Mouse (Mus musculus): Measurements from ENCODE around the gene Gm12248.
A peak's percentile ranks its signal among the peaks of the same experiment; 100 is the strongest.
"Not testable (repeated sequence)": the region's sequence is repeated elsewhere in the genome, so short reads cannot be mapped to it uniquely, and the experiment has no call there.

The Gm12248 gene

DNA sequence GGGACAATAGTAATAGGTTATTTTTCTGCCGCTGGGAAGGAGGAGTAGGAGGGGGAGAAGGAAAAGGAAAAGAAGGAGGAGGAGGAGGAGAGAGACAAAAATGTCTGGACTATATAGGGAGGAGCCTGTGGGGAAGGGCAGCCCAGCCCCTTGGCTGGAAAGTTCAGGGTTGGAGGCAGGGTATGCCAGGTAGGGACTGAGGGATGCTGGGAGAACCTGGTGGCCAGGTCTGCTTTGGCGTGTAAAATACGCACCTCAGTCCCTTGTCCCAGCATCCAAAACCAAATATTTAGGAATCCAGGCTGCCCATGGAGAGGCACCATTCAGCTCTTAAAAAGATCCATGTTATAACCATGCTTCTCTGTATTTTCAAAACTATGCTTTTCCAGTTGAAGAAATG is 9.2 kb upstream of the Gm12248 start:
- no peak for DNase-seq

GRCm38 (mm10) chr11:58101194-58101720 is 8.3 kb upstream of the Gm12248 start:
- DNase-seq: no peak

GRCm38 (mm10) chr11:58100006-58100405 is 7.1 kb upstream of the Gm12248 start:
- no peak for DNase-seq

GRCm38 (mm10) chr11:58098366-58098720 is 5.4 kb upstream of the Gm12248 start:
- DNase-seq: not testable (repeated sequence)

GRCm38 (mm10) chr11:58097621-58098365 is 4.9 kb upstream of the Gm12248 start:
- DNase-seq: no peak

DNA sequence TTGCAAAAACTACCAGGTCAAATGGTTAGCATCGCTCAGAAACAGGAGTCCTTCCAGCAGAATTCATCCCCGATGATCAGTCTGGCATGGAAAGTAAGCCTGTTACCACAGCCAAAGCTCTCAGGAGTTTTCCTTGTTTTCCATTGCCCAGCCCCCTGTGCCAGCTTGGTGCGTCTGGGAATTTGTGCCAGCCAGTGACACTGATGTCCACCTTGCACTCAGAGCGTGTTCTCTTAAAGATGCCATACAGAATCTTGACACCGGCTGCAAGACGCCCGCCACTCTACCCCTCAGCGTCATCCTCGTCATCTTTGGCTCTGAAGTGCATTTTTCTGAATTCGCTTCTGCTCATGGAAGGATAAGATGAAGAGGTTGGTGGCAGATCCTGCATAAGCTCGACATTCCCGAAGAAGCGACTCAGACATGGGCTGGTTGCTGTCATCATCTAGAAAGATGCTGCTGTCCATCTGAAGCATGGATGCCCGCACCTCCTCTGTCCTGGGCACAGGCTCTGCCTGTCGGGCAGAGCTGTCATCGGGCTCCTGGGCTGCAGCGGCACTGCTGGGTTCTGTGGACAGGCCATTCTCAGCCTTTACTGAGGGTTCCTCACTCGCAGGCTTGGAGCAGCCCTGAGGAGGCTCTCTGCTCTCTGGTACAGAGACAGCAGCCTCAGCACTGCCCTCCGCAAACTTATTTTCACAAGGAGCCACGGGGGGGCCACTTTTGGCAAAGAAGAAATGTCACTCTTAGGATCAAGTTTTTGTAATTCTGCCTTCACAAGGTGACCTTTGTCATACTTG is 4.1 kb upstream of the Gm12248 start:
- no peak for DNase-seq

DNA sequence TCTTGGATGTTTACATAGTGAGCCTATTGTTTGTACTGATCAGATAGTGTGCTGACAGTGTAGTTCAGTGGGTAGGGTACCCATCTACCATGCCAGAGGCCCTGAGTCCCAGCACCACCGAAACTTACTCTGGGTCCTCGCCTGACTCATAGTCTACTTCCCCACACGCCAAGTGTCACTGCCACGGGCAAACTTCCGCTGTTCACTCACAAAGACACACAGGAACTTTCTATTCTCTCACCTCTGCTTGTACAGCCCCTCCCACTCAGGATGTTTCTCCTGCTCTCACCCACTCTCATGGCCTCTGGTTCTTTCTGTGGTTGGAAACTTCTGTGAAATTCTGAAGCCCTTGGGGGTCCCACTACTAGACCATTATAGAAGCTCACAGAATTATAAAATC is 3.2 kb upstream of the Gm12248 start:
- no peak for DNase-seq

DNA sequence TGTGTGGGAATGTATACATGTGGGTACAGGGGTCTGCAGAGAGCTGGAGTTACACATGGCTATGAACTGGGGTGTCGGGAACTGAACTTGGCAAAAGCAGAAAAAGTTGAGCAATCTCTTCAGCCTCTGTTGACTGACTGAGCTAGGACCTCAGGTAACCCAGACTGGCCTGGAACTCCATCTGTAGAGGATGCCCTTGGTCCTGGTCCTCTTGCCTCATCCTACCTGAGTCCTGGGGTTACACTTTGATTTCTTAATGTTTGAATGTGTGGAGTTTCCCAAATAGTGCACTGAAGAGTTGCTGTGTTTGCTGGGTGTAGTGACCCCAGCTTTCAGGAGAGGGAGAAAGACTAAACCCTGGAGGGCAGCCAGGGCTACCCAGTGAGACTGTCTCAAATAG is 2.6 kb upstream of the Gm12248 start:
- no peak for DNase-seq

DNA sequence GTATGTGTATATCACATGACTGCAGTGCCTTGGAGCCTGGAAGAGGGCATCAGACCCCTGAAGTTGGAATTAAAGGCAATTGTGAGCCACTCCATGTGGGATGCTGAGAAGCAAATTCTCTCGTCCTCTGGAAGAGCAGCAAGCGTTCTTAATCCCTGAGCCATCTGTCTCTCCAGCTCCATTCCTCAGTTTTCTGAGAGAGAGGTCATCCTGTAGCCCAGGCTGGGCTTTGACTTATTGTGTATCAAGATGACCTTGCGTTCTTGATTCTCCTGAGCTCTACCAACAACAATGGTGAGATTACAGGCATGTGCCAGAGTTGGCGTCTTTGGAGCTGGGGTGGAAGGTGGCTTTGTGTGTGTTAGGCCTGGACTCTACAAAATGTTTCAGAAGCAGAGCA is 1.8 kb upstream of the Gm12248 start:
- DNase-seq: no peak

DNA sequence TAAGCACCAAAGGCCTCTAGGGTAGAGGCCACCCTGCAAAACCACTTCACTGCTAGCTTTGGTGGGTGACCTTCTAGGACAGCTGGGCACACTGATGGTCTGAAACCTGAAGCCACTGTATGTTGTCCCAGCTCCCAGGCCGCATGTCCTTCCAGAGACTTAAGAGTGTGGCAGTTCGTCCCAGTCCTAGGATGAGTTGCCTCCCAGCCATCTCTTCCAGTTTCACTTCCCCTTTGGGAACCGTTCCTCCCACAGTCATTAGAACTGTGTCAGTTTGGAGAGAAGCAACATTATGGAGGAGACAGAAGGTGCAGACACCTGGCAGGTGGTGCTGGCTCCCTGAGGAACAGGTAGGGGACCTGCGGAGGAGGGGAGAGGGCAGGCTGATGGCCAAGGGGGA is 393 bp downstream of the Gm12248 start:
- no peak for DNase-seq

- DNase-seq: no peak
These were observed 11.2 kb downstream of the Gm12248 start for GRCm38 (mm10) chr11:58081716-58082115.

- DNase-seq: no peak
These were observed 15.7 kb downstream of the Gm12248 start for GRCm38 (mm10) chr11:58077270-58077669.

DNA sequence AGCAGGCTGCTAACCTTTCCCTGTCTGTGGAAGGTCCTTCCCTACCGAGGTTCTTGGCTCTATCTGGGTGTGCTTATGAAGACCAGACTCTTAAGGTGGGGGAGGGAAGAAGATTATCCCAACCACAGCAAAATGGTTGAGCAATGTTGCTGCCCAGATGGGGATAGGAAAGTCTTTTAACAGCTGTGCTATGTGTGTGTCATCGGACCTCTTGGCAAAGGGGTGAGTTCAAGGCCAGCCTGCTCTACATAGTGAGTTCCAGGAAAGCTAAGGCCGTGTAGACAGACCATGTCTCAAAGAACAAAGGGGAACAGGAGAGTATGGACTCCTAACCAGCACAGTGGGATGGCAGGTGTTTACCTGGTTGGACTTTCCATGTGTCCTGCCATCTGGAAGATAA is 20.0 kb downstream of the Gm12248 start:
- DNase-seq: no peak

- no peak for DNase-seq
These were observed 27.9 kb downstream of the Gm12248 start for GRCm38 (mm10) chr11:58065025-58065424.

DNA sequence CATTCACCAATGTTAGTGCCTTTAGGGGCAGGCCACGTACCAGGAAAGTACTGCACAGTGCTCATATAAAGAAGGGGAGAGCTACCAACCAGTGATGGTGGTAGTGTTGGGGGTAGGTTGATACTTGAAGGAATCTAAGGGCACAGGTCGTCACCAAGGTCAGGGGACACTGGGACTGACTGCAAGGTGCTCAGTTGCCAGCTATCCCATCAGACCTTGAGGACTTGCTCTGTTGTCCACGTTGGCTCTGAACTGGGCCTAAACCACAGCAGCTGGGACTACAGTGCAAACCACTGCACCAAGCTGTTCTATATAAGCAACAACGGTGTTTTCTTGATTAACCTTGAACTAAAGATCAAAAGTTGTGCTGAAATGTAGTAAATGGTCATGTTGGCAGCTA is 30.3 kb downstream of the Gm12248 start:
- DNase-seq: no peak

GRCm38 (mm10) chr11:58061218-58061617 is 31.7 kb downstream of the Gm12248 start:
- not testable (repeated sequence) for DNase-seq

DNA sequence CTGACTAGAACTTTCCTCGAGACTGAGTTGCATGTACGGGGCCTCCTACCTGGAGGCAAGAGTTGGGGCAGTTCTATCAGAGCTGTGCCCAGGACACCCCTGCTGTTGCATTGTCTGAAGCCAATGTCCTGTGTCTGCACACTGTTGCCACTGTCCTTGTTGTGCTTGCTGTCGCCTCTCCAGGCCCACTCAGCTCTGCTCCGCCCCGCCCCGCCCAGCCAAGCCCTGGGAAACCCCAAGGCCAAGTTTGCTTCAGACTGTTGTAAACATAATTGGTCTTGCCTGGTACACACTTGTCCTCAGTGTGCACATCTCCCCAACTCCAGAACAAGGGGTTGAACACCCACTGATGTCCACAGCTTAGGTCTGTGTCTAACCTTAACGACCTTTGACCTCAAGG is 33.2 kb downstream of the Gm12248 start:
- not testable (repeated sequence) for DNase-seq

DNA sequence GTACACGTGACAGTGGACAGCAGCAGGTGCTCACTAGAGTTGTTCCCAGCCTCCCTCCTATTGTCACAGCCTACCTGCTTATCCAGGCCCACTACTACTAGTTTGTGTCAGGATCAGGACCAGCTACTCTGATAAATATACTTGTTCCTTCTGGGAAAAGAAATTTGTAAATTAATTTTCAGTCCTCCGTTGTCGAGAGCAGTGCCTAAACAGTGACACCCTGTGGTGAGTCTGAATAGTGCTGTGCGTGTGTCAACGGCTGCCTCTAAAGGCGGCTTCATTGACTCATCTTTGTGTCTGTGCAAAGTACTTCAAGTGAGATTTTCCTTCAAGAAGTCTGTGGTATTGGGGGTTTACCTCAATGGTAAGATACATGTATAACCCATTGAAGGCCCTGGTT is 35.5 kb downstream of the Gm12248 start:
- DNase-seq: peak; percentile 46

DNA sequence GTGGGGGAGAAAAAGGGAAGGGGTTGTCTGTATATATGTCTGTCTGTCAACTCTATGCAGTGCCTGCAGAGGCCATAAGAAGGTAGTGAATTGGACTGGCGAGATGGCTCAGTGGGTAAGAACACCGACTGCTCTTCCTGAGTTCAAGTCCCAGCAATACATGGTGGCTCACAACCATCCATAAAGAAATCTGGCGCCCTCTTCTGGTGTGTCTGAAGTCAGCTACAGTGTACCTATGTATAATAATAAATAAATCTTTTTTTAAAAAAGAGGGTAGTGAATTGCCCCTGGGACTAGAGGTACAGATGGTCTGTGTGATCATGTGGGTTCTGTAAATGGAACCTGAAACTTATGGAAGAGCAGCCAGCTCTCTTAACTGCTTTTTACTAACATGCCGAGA is 46.5 kb downstream of the Gm12248 start:
- no peak for DNase-seq

DNA sequence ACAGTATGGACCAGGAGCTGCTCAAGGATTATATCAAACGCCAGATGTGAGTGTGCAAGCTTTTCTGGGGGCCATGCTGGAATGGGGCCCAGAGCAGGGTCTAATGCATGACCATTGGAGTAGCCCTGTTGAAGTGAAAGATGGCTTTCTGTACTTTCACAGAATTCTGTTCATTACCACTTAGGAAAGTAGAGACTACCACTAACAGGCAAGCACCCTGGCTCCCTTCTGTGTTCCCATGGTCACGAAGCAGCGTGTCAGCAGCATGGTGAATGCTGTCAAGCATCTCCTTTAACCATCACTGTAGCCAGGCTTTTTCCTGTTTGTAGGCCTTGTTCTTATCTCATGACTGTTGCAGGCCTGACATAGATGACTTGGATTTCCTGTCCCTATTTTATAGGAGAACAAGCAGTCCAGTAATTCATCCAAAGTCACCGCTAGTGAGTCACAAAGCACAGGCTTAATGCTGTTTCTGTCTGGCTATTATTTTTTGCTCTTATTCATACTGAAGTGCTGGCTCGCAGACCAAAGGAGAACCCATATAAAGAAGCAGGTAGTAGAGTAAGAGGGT is 50.0 kb downstream of the Gm12248 start:
- DNase-seq: no peak

DNA sequence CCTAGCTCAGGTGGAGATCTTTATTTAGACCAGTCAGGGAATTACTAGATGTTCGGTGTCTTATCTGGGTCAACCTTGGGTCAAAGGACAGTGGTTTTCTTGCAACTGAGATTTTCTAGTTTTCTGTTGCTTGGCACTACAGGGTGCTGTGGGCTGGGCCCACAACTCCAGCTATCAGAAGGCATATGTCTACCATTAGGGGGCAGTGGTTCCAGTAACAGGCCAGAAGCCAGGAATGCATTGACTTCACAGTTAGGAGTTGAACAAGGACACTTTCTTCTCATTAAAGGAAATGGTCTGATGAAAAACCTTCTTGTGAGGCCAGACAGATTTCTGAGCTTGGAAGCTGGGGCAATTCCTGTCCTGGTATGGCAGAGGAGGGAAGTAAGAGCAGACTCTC is 53.9 kb downstream of the Gm12248 start:
- DNase-seq: no peak

GRCm38 (mm10) chr11:58033635-58034034 is 59.3 kb downstream of the Gm12248 start:
- no peak for DNase-seq

- no peak for DNase-seq
These were observed 61.8 kb downstream of the Gm12248 start for GRCm38 (mm10) chr11:58031176-58031575.

DNA sequence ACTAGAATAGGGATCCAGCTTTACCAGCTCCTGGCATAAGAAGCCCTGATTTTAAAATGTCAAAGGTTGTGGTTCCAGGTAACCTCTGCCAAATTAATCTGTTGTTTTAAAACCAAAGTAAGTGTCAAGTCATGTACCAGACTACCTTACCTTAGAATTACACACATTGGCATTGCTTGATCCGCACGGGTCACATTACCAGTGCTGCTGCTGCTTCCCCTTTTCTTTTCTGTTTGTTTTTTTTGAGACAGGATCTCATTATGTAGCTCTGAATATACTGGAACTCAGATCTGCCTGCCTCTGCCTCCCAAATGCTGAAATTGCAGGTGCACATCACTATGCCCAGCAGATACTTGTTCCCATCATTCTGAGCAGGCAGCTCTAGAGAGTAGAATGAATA is 63.1 kb downstream of the Gm12248 start:
- no peak for DNase-seq
